Mouse (Mus musculus): ENCODE data around the gene Wdr93. TPM values are rescaled to one million over a fixed set of nuclear protein-coding genes. Genes with fewer than 3 reads are reported as not detected.

The Wdr93 gene
- polyA plus RNA-seq, 1 experiment, result 0.10 TPM

Other genes with a start within 250 kb of the Wdr93 start
- gene Rhcg, start 125.5 kb upstream of the Wdr93 start, polyA plus RNA-seq (2012; rRNA removed), result 0.06 and 0.07 TPM in 2 replicates
- 2.2 and 3.0 TPM in 2 replicates for gene Ticrr, start 83.0 kb upstream of the Wdr93 start, polyA plus RNA-seq (2012; rRNA removed)
- gene Kif7, start 27.4 kb upstream of the Wdr93 start, polyA plus RNA-seq (2012; rRNA removed), result 0.40 and 0.63 TPM in 2 replicates
- gene Plin1, start 10.3 kb upstream of the Wdr93 start, polyA plus RNA-seq (2012; rRNA removed), result 14.5 and 16.5 TPM in 2 replicates
- gene Pex11a, start within 50 bp of the Wdr93 start, polyA plus RNA-seq (2012; rRNA removed), result 18.9 and 27.5 TPM in 2 replicates
- gene Mesp1, start 50.6 kb downstream of the Wdr93 start, polyA plus RNA-seq (2012; rRNA removed), result 0.69 and 0.85 TPM in 2 replicates
- gene Mesp2, start 67.6 kb downstream of the Wdr93 start, polyA plus RNA-seq (2012; rRNA removed), result 0.35 and 0.64 TPM in 2 replicates
- gene Anpep, start 117.9 kb downstream of the Wdr93 start, polyA plus RNA-seq (2012; rRNA removed), result 4,692 and 5,417 TPM in 2 replicates
- gene Ap3s2, start 177.5 kb downstream of the Wdr93 start, polyA plus RNA-seq (2012; rRNA removed), result 12.4 and 14.3 TPM in 2 replicates
- gene Arpin, start 192.2 kb downstream of the Wdr93 start, polyA plus RNA-seq (2012; rRNA removed), result 38.9 and 42.3 TPM in 2 replicates

Data from large intestine, adult 2 months (tissue).